Mouse (Mus musculus): ENCODE measurements around the gene Ufc1. TPM values are rescaled to one million over a fixed set of nuclear protein-coding genes. Genes with fewer than 3 reads are reported as not detected.

The Ufc1 gene
- polyA plus RNA-seq (2014; fragmentation: Illumina TruSeq; extraction: RNeasy Lipid Tissue Mini Kit (QIAGEN cat#74804)): 64.0 TPM

DNA sequence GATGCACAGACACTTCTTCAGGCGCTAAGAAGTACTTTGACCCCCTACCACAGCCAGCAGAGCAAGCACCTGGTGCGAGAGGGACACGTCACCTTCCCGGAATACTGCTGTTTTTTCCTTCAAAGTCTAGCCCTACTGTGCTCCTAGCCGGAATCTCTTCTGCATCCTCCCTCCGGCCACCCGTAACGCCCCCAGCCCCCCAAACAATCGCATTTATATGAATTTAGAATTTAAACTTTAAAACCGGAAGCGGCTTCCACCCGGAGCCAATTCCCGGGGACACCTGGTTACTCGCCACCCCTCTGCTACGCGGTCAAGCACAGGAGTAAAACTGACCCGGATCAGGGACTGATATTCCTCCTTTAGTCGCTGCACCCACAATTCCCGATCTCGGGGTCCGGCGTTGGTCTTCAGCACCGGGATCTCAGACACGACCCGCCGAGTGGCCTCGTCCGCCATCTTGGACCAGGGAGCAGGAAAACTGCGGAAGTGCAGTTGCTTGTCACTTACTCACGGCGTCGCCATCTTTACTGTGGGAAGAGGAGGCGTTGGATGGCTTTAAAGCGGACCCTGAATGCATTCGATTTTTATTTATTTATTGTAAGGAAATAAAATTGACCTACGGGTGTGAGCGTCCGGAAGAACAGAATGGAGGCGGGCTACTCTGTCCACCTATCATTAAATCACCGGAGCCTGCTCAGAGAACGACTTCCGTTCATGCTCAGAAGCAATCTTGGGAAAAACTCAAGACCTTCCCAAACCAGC, at the start of gene Ufc1:
Gene Ufc1, minus strand, starts transcription at position 727 of the 765 bp plus-strand sequence.

DNA sequence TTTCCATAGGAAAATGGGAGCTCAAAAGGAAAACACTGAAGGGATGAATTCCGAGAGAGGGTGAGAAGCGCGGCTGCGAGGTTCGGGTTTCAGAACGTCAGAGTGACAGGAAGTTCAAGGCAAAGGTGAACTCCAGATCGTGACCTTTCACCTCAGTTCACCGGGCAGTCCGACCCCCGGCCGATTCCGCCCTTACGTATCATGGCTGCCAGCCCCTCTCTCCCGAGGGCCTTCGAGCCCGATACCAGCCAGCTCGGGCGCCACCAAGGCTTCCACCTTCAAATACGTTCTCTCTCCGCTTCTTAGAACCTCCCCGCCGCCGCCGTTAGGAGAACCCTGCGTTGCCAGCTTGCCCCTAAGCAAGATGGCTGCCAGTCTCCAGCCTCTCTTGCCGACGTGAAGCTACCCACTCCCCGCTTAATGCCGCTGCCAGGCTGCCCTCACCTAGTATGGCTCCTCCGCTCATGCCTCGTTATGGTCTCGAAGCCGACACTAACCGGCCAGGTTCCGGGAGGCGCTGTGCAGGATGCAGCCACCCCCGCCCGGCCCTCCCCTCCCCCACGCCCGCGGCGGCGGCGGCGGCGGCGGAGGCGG, 34.1 kb upstream of the Ufc1 start, which contains the start of gene Dedd:
Gene Dedd, plus strand, starts transcription at position 307 of the 594 bp plus-strand sequence.

DNA sequence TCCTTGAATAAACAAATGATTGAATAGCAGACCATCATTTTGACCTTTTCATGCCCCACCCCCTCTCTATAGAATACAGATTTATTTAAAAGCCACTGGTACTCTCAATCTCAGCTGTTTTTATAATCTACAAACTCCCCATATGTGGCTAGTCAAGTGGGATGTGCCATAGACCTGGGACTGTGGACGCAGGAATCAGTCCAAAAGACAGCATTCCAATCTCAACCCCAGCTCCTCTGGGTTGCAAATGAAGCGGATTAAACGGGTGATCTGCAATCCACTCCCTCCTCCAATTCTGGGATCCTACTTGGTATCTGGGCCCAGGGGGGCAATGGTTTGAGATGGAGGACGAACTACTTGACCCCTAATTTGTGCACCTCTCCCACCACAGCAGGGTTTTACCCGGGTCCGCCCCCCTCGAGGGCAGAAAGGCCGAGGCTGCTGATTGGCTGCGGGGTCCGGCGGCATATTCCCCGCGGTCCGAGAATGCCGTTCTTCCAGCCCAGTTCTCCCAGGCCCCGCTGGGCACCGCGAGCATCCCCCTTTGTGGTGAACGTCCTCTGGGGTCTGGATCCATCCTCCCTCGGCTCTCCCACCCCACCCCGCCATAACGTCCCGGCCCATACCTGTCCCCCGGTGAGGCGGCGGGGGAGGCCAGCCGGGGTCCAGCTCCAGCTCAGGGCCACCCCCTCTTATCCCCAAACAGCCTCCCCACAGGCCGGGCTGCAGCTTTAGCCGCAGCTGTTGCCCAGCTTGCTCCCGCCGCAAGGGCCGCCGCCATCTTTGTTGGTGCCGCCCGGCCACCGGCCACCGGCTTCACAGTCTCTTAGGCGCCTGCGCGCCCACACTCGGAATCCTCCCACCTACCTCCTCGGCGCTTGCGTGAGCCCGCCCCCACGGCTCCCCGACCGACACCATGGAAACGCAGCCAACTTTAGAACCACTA, 7.4 kb downstream of the Ufc1 start, which contains the start of gene Usp21:
Gene Usp21, minus strand, starts transcription at position 856 of the 946 bp plus-strand sequence.

DNA sequence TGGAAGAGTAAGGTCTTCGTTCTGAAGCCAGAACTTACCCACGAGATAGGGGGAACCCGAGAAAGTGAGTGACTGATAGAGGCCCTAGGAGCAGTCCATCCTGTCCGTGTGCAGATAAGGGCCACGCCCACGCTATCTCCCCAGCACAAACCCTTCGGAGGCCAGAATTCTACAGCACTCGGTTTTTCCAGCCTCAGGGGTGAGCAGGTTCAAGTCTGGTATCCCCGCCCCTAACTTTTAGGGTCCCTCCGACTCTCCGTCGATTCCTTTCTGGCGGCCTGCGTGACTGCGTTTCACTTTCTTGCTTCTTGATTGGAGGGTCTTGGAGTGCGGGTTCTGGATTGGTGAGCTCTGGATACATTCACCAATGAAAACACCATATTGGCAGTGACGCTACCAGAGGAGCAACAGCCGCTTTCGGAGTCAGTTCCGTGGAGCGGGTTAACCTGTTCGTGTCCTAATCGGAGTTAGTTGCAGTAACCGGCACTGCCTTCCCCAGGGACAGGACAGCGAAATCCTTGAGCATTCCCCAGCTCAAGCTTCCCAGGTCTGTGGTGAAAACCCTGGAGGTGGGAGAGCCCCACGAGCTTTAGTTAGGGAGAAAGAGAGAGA, 13.8 kb downstream of the Ufc1 start, which contains the start of gene Ppox:
Gene Ppox, minus strand, starts transcription at position 271 of the 612 bp plus-strand sequence.

DNA sequence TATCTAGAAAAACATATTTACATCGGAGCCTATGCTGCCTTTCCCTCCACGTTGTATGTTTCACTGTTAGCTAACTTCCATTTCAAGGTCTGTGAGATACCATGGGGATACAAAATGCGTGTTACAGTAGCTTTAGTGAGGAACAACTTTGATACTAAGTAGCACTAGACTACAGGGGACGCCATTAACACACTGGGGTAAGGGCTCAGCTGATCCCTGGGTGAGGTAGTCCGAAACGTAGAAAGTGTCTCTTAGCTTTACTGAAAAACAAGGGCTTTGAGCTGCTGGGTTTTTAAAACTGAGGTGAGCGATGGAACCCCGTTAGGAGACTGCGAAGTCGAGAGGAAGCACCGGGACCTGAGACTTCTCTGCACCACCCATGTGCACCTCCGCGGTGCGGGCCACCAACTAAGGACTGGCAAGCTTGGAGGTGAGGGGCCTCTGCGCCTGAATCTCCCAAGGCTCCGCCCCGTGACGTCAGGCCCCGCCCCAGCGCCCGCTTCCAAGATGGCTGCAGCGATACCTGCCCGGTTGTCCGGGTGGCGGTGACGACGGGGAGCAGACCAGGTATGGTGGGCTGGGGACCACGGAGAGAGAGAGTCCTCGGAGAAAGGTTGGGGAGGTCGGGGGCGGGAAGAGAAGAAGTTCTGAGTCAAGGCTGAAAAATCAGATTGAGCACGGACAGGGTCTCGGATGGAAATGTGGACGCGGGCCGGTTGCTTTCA, 24.8 kb downstream of the Ufc1 start, which contains the start of gene B4galt3:
Gene B4galt3, plus strand, starts transcription at position 481 of the 725 bp plus-strand sequence.

DNA sequence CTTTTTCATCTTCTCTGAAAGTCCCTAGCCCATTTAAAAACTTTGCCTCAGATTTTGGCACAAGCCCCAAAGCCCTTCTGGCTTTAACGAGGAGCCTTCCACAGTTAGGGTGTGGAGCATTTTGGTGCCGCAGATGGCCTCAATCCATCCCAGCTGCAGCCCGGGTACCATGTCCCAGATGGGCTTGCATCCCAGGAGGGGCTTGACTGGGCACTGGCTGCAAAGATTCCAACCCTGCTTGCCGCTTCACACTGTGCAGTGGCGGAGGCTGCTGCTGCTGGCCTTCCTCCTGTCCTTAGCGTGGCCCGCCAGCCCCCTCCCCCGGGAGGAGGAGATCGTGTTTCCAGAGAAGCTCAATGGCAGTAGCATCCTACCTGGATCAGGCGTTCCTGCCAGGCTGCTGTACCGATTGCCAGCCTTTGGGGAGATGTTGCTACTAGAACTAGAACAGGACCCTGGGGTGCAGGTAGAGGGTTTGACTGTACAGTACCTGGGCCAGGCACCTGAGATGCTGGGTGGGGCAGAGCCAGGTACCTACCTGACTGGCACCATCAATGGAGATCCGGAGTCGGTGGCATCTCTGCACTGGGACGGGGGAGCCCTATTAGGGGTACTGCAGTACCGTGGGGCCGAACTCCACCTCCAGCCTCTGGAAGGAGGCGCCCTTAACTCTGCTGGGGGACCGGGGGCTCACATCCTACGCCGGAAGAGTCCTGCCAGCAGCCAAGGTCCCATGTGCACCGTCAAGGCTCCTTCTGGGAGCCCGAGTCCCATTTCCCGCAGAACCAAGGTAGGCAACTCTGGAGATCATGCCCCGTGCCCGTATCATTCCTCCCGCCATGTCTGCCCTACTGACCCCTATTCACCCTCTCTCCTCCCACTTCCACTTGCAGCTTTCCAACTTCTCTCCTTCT, 43.9 kb downstream of the Ufc1 start, which contains the start of gene Ndufs2:
Gene Ndufs2, minus strand, starts transcription at position 709 of the 914 bp plus-strand sequence.

DNA sequence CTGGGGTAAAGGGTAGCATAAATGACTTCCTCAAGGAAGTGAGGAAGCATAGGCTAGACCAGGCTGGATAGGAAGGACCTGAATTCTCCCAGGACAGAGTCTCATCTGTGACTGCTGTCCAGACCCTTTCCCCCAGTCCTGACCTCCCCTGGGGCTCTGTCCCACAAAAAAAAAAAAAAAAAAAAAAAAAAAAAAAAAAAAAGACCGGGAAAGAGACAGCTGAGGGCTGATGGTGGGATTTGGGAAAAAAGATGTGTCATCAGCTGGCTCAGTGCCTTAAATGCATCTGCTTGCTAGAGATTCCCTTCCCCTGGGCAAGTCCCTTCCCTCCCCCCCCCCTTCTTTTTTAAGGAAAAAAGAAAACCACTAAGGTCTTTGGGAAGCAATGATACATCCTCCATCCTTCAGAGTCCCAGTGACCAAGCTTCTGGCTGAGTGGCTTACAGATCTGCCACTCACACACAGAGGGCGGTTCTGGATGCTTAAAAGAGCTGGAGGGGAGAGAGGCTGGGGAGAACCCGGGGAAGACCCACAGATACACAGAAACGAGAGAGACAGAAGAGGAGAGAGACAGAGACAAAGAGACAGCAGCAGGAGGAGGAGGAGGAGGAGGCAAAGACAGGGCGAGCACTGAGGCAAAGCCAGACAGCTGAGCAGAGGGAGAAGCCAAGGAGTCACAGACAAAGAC, 44.8 kb downstream of the Ufc1 start, which contains the start of gene Adamts4:
Gene Adamts4, plus strand, starts transcription at position 509 of the 688 bp plus-strand sequence.

Other genes starting within 250 kb of the Ufc1 start
- 17.0 TPM for gene Fcgr3, start 230.1 kb downstream of the Ufc1 start, polyA plus RNA-seq (2014; fragmentation: Illumina TruSeq; extraction: RNeasy Lipid Tissue Mini Kit (QIAGEN cat#74804))
- gene Cfap126, start 181.1 kb downstream of the Ufc1 start, polyA plus RNA-seq (2014; fragmentation: Illumina TruSeq; extraction: RNeasy Lipid Tissue Mini Kit (QIAGEN cat#74804)): 5.6 TPM
- 34.2 TPM for gene Sdhc, start 144.4 kb downstream of the Ufc1 start, polyA plus RNA-seq (2014; fragmentation: Illumina TruSeq; extraction: RNeasy Lipid Tissue Mini Kit (QIAGEN cat#74804))
- gene Mpz, start 144.3 kb downstream of the Ufc1 start, polyA plus RNA-seq (2014; fragmentation: Illumina TruSeq; extraction: RNeasy Lipid Tissue Mini Kit (QIAGEN cat#74804)): not detected
- gene Pcp4l1, start 98.8 kb downstream of the Ufc1 start, polyA plus RNA-seq (2014; fragmentation: Illumina TruSeq; extraction: RNeasy Lipid Tissue Mini Kit (QIAGEN cat#74804)): 49.2 TPM
- gene Nr1i3, start 81.1 kb downstream of the Ufc1 start, polyA plus RNA-seq (2014; fragmentation: Illumina TruSeq; extraction: RNeasy Lipid Tissue Mini Kit (QIAGEN cat#74804)): not detected
- 4.0 TPM for gene Tomm40l, start 72.5 kb downstream of the Ufc1 start, polyA plus RNA-seq (2014; fragmentation: Illumina TruSeq; extraction: RNeasy Lipid Tissue Mini Kit (QIAGEN cat#74804))
- not detected for gene Apoa2, start 70.0 kb downstream of the Ufc1 start, polyA plus RNA-seq (2014; fragmentation: Illumina TruSeq; extraction: RNeasy Lipid Tissue Mini Kit (QIAGEN cat#74804))
- 46.0 TPM for gene Fcer1g, start 60.7 kb downstream of the Ufc1 start, polyA plus RNA-seq (2014; fragmentation: Illumina TruSeq; extraction: RNeasy Lipid Tissue Mini Kit (QIAGEN cat#74804))
- gene Adamts4, start 44.6 kb downstream of the Ufc1 start, polyA plus RNA-seq (2014; fragmentation: Illumina TruSeq; extraction: RNeasy Lipid Tissue Mini Kit (QIAGEN cat#74804)): 5.0 TPM
- gene Ndufs2, start 43.6 kb downstream of the Ufc1 start, polyA plus RNA-seq (2014; fragmentation: Illumina TruSeq; extraction: RNeasy Lipid Tissue Mini Kit (QIAGEN cat#74804)): 37.5 TPM
- gene B4galt3, start 24.7 kb downstream of the Ufc1 start, polyA plus RNA-seq (2014; fragmentation: Illumina TruSeq; extraction: RNeasy Lipid Tissue Mini Kit (QIAGEN cat#74804)): 6.0 TPM
- gene Ppox, start 13.8 kb downstream of the Ufc1 start, polyA plus RNA-seq (2014; fragmentation: Illumina TruSeq; extraction: RNeasy Lipid Tissue Mini Kit (QIAGEN cat#74804)): 4.1 TPM
- gene Usp21, start 7.0 kb downstream of the Ufc1 start, polyA plus RNA-seq (2014; fragmentation: Illumina TruSeq; extraction: RNeasy Lipid Tissue Mini Kit (QIAGEN cat#74804)): 24.1 TPM
- gene Dedd, start 34.1 kb upstream of the Ufc1 start, polyA plus RNA-seq (2014; fragmentation: Illumina TruSeq; extraction: RNeasy Lipid Tissue Mini Kit (QIAGEN cat#74804)): 16.5 TPM
- 10.9 TPM for gene Nit1, start 50.6 kb upstream of the Ufc1 start, polyA plus RNA-seq (2014; fragmentation: Illumina TruSeq; extraction: RNeasy Lipid Tissue Mini Kit (QIAGEN cat#74804))
- 27.6 TPM for gene Pfdn2, start 50.6 kb upstream of the Ufc1 start, polyA plus RNA-seq (2014; fragmentation: Illumina TruSeq; extraction: RNeasy Lipid Tissue Mini Kit (QIAGEN cat#74804))
- 0.40 TPM for gene Klhdc9, start 65.8 kb upstream of the Ufc1 start, polyA plus RNA-seq (2014; fragmentation: Illumina TruSeq; extraction: RNeasy Lipid Tissue Mini Kit (QIAGEN cat#74804))
- 0.31 TPM for gene Nectin4, start 75.1 kb upstream of the Ufc1 start, polyA plus RNA-seq (2014; fragmentation: Illumina TruSeq; extraction: RNeasy Lipid Tissue Mini Kit (QIAGEN cat#74804))
- 4.2 TPM for gene Arhgap30, start 93.9 kb upstream of the Ufc1 start, polyA plus RNA-seq (2014; fragmentation: Illumina TruSeq; extraction: RNeasy Lipid Tissue Mini Kit (QIAGEN cat#74804))
- gene Usf1, start 116.3 kb upstream of the Ufc1 start, polyA plus RNA-seq (2014; fragmentation: Illumina TruSeq; extraction: RNeasy Lipid Tissue Mini Kit (QIAGEN cat#74804)): 1.1 TPM
- gene Tstd1, start 123.8 kb upstream of the Ufc1 start, polyA plus RNA-seq (2014; fragmentation: Illumina TruSeq; extraction: RNeasy Lipid Tissue Mini Kit (QIAGEN cat#74804)): not detected
- 48.9 TPM for gene F11r, start 142.5 kb upstream of the Ufc1 start, polyA plus RNA-seq (2014; fragmentation: Illumina TruSeq; extraction: RNeasy Lipid Tissue Mini Kit (QIAGEN cat#74804))
- 2.9 TPM for gene Alyref2, start 208.5 kb upstream of the Ufc1 start, polyA plus RNA-seq (2014; fragmentation: Illumina TruSeq; extraction: RNeasy Lipid Tissue Mini Kit (QIAGEN cat#74804))
- gene Itln1, start 240.3 kb upstream of the Ufc1 start, polyA plus RNA-seq (2014; fragmentation: Illumina TruSeq; extraction: RNeasy Lipid Tissue Mini Kit (QIAGEN cat#74804)): not detected

Measured in ovary, adult 10 weeks (tissue).